Mouse (Mus musculus): ENCODE data around the gene Pkig. TPM values are rescaled to one million over a fixed set of nuclear protein-coding genes. Genes with fewer than 3 reads are reported as not detected.
"Not testable (repeated sequence)": the region's sequence is repeated elsewhere in the genome, so short reads cannot be mapped to it uniquely, and the experiment has no call there.

The Pkig gene
- total and polyA plus RNA-seq, 2 experiments from 2014 or later: 90.5 to 161 TPM

DNA sequence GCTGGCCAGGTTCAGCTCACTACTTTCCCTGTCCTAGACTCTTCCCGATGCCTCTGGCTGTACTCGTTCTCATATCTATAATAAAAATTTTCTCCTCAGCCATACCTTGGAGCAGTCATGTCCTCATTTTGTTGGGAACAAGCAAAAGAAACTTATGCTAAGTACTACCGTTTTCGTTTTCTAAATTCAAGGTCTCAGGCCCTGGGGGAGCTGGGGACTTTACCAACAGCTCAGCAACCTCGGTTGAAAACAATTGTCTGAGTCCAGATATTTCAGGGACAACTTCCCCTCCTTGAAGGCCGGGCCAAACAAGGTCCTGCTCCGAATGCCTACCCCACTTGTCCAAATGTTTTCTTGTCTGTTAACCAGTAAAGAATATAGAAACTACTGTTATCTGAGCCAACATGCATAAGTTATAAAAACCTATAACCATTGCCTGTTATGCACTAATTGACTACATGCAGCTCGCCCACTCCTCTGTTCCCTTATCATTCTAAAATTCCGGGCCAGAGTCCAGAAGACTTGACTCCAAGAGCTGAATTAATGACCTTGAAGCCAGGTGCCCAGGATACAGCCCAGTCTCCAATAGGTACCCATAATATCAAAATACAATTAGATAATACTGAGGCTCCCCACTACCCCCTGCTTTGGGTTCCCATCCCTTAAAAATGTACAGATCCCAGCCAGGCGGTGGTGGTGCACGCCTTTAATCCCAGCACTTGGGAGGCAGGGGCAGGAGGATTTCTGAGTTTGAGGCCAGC, 12.3 kb upstream of the Pkig start:
- H3K4me2 ChIP-seq (ENCODE audit: low read depth, low read length, poor library complexity, severe bottlenecking): no peak overlapping the region
- H3K9me3 ChIP-seq (ENCODE audit: low read length): no peaks in the 10 kb centered on the region
- no peak for TF ChIP-seq CTCF (IDR thresholded peaks at IDR 0.05)
- no peak overlapping the region for H3K4me3 ChIP-seq (ENCODE audit: low read depth, low read length)
- no peaks in the 10 kb centered on the region for H3K36me3 ChIP-seq (ENCODE audit: insufficient read depth, low read length)
- H3K4me1 ChIP-seq (ENCODE audit: insufficient read depth, low read length): peaks cover 5% of the 10 kb centered on the region
- no peaks in the 10 kb centered on the region for H3K27me3 ChIP-seq (ENCODE audit: insufficient read depth, low read length)
- 80% methylated on average over 11 of the region's 11 CpGs for WGBS
- H3K27ac ChIP-seq (ENCODE audit: low read depth, low read length): no peak overlapping the region
- DNase-seq (ENCODE audit: low spot score) (no peak), ATAC-seq (ENCODE audit: low FRiP score) (no peak)
- H3K9ac ChIP-seq (replicated peaks; ENCODE audit: low read length, poor library complexity, severe bottlenecking): no peak overlapping the region

DNA sequence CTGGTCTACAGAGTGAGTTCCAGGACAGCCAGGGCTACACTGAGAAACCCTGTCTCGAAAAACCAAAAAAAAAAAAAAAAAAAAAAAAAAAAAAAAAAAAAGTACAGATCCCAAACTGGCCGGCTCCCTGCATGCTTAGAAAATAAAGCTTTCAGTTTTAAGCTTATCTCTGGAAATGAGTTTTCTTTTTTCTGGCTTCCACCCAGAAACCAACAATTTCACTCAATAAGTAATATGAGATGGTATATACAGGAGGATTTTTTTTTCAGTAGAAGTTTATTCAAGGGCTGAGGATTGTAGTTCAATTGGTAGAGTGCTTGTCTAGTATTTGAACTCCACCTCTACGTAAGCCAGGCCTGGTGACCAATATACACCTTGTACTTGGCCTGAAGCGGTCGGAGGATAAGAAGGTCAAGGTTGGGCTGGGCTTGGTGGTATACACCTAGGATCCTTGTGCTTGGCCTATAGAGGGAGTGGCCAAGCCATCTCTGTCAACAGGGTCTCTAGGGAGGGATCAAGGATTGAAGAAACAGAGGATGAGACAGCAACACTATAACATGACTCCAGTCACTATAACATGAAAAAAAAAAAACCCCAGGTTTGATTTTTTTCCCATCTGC, 11.6 kb upstream of the Pkig start:
- H3K4me3 ChIP-seq (ENCODE audit: low read depth, low read length): no peak overlapping the region
- no peaks in the 10 kb centered on the region for H3K9me3 ChIP-seq (ENCODE audit: low read length)
- H3K9ac ChIP-seq (replicated peaks; ENCODE audit: low read length, poor library complexity, severe bottlenecking): no peak overlapping the region
- H3K36me3 ChIP-seq (ENCODE audit: insufficient read depth, low read length): no peaks in the 10 kb centered on the region
- H3K27me3 ChIP-seq (ENCODE audit: insufficient read depth, low read length): no peaks in the 10 kb centered on the region
- H3K27ac ChIP-seq (ENCODE audit: low read depth, low read length): no peak overlapping the region
- ATAC-seq (ENCODE audit: low FRiP score) (no peak), DNase-seq (ENCODE audit: low spot score) (no peak)
- peaks cover 5% of the 10 kb centered on the region for H3K4me1 ChIP-seq (ENCODE audit: insufficient read depth, low read length)
- WGBS: 93% methylated on average over 5 of the region's 5 CpGs
- no peak for TF ChIP-seq CTCF (IDR thresholded peaks at IDR 0.05)
- H3K4me2 ChIP-seq (ENCODE audit: low read depth, low read length, poor library complexity, severe bottlenecking): no peak overlapping the region

- 96% methylated on average over 6 of the region's 12 CpGs for WGBS
- H3K27ac ChIP-seq (ENCODE audit: low read depth, low read length); H3K27me3 ChIP-seq (ENCODE audit: insufficient read depth, low read length); H3K36me3 ChIP-seq (ENCODE audit: insufficient read depth, low read length); H3K9ac ChIP-seq (replicated peaks; ENCODE audit: low read length, poor library complexity, severe bottlenecking); H3K4me1 ChIP-seq (ENCODE audit: insufficient read depth, low read length); DNase-seq (ENCODE audit: low spot score); ATAC-seq (ENCODE audit: low FRiP score); H3K4me3 ChIP-seq (ENCODE audit: low read depth, low read length); H3K9me3 ChIP-seq (ENCODE audit: low read length); H3K4me2 ChIP-seq (ENCODE audit: low read depth, low read length, poor library complexity, severe bottlenecking): not testable (repeated sequence)
These were observed 2.5 kb upstream of the Pkig start for GRCm38 (mm10) chr2:163655699-163656098.

DNA sequence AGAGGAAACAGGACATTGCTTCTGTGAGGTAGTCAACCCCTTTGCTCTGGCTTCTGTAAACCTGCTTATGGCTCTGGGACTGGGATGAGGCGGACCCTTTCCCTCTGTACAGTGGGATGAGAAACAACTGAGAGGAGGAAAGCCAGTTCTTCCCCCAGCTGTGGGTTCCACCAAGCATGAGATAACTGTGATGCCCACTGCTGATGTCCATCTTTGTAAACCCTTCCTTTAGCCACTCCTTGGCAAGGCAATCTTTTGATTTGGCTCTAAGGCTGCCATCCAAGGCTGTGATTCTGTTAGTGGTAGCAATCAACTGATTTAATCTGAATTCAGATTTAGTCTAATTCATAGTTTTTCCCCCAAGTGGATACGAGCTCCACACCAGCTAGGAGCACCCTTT, 700 bp upstream of the Pkig start:
- TF ChIP-seq CTCF (IDR thresholded peaks at IDR 0.05): no peak
- Histone ChIP-seq H3K27ac (ENCODE audit: low read depth, low read length) (no peak overlapping the region), H3K27me3 (ENCODE audit: insufficient read depth, low read length) (no peaks in the 10 kb centered on the region), H3K4me2 (ENCODE audit: low read depth, low read length, poor library complexity, severe bottlenecking) (no peak overlapping the region), H3K36me3 (ENCODE audit: insufficient read depth, low read length) (no peaks in the 10 kb centered on the region), H3K9me3 (ENCODE audit: low read length) (no peaks in the 10 kb centered on the region), H3K9ac (replicated peaks; ENCODE audit: low read length, poor library complexity, severe bottlenecking) (no peak overlapping the region), H3K4me1 (ENCODE audit: insufficient read depth, low read length) (0 out of 2 replicates have a peak, but pooled peaks cover 3% of the 10 kb centered on the region), H3K4me3 (ENCODE audit: low read depth, low read length) (no peak overlapping the region; the same call in 1 of the 2 replicates)
- 75% methylated on average over 2 of the region's 2 CpGs for WGBS
- DNase-seq (ENCODE audit: low spot score) (no peak), ATAC-seq (ENCODE audit: low FRiP score) (no peak)

GRCm38 (mm10) chr2:163658941-163659340, 755 bp downstream of the Pkig start:
- Histone ChIP-seq H3K36me3 (ENCODE audit: insufficient read depth, low read length) (no peaks in the 10 kb centered on the region), H3K4me3 (ENCODE audit: low read depth, low read length) (peak overlapping the region; percentile 68), H3K27ac (ENCODE audit: low read depth, low read length) (no peak overlapping the region), H3K4me1 (ENCODE audit: insufficient read depth, low read length) (0 out of 2 replicates have a peak, but pooled peaks cover 3% of the 10 kb centered on the region), H3K9me3 (ENCODE audit: low read length) (no peaks in the 10 kb centered on the region), H3K27me3 (ENCODE audit: insufficient read depth, low read length) (no peaks in the 10 kb centered on the region), H3K4me2 (ENCODE audit: low read depth, low read length, poor library complexity, severe bottlenecking) (peak overlapping the region; percentile 58), H3K9ac (replicated peaks; ENCODE audit: low read length, poor library complexity, severe bottlenecking) (peak overlapping the region; percentile 61; the same call in 1 of the 2 replicates)
- no peak for ATAC-seq (ENCODE audit: low FRiP score)
- 2% methylated on average over 8 of the region's 8 CpGs for WGBS
- DNase-seq (ENCODE audit: low spot score): no peak
- TF ChIP-seq CTCF (IDR thresholded peaks at IDR 0.05): no peak

DNA sequence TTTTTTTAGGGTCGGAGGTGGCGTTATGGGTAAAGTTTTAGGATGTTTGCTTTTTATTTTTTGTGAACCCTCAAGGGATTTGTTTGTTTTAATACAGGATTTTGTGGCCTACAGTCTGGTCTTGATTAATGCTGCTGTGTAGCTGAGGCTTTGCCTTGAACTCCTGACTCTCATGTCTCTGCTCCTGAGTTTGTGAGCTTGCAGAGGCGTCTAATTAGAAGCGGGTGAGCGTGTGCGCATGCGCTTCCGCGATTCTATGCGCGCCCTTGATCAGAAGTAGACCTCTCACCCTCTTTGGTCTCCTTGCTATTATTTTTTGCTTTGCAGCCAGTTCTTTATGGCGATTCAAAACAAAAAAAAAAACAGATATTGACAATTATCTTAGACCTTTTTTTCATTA, 1.2 kb downstream of the Pkig start:
- Histone ChIP-seq H3K36me3 (ENCODE audit: insufficient read depth, low read length) (no peaks in the 10 kb centered on the region), H3K9ac (replicated peaks; ENCODE audit: low read length, poor library complexity, severe bottlenecking) (no peak overlapping the region), H3K4me3 (ENCODE audit: low read depth, low read length) (peak overlapping the region; percentile 68; the same call in 1 of the 2 replicates), H3K27me3 (ENCODE audit: insufficient read depth, low read length) (no peaks in the 10 kb centered on the region), H3K4me2 (ENCODE audit: low read depth, low read length, poor library complexity, severe bottlenecking) (peak overlapping the region; percentile 58), H3K4me1 (ENCODE audit: insufficient read depth, low read length) (0 out of 2 replicates have a peak, but pooled peaks cover 3% of the 10 kb centered on the region), H3K9me3 (ENCODE audit: low read length) (no peaks in the 10 kb centered on the region), H3K27ac (ENCODE audit: low read depth, low read length) (no peak overlapping the region)
- WGBS: 79% methylated on average over 12 of the region's 12 CpGs
- no peak for TF ChIP-seq CTCF (IDR thresholded peaks at IDR 0.05)
- no peak for ATAC-seq (ENCODE audit: low FRiP score)
- no peak for DNase-seq (ENCODE audit: low spot score)
